Mouse (Mus musculus) urinary bladder, adult 18-20 months (tissue): ENCODE results near the gene Foxn3.

ENCODE experiments used
- DNase-seq, 2 experiments: peaks; one replicate each; pipeline ENCODE4 v3.0.0; 2022; ENCODE audit warnings: low spot score in 2 of 2, mixed read lengths in 2 of 2

Gene Foxn3

GRCm38 (mm10) chr12:99563219-99564059 is at the start of gene Foxn3:
TSS of gene Foxn3 (minus strand) at chr12:99563582.
- DNase-seq: peak; percentile 36 to 62

GRCm38 (mm10) chr12:99612181-99612871 is 48.9 kb upstream of the Foxn3 start:
- DNase-seq: no peak

- DNase-seq: no peak
Observed at GRCm38 (mm10) chr12:99610868-99611267, 47.5 kb upstream of the Foxn3 start.

GRCm38 (mm10) chr12:99610069-99610815 is 46.9 kb upstream of the Foxn3 start:
- no peak for DNase-seq

- no peak for DNase-seq
Observed at GRCm38 (mm10) chr12:99609643-99610042, 46.3 kb upstream of the Foxn3 start.

GRCm38 (mm10) chr12:99608279-99608955 is 45.0 kb upstream of the Foxn3 start:
- no peak for DNase-seq

- no peak for DNase-seq
Observed at GRCm38 (mm10) chr12:99603381-99603780, 40.0 kb upstream of the Foxn3 start.

- DNase-seq: no peak
Observed at GRCm38 (mm10) chr12:99601841-99602240, 38.5 kb upstream of the Foxn3 start.

GRCm38 (mm10) chr12:99601392-99601791 is 38.0 kb upstream of the Foxn3 start:
- DNase-seq: no peak

- no peak for DNase-seq
Observed at GRCm38 (mm10) chr12:99599606-99600005, 36.2 kb upstream of the Foxn3 start.

- no peak for DNase-seq
Observed at GRCm38 (mm10) chr12:99596397-99596796, 33.0 kb upstream of the Foxn3 start.

GRCm38 (mm10) chr12:99587338-99587737 is 24.0 kb upstream of the Foxn3 start:
- DNase-seq: no peak

- DNase-seq: no peak
Observed at GRCm38 (mm10) chr12:99579989-99580388, 16.6 kb upstream of the Foxn3 start.

- DNase-seq: no peak
Observed at GRCm38 (mm10) chr12:99576682-99577081, 13.3 kb upstream of the Foxn3 start.

GRCm38 (mm10) chr12:99574299-99574698 is 10.9 kb upstream of the Foxn3 start:
- no peak for DNase-seq

GRCm38 (mm10) chr12:99573036-99573435 is 9.7 kb upstream of the Foxn3 start:
- no peak for DNase-seq

- no peak for DNase-seq
Observed at GRCm38 (mm10) chr12:99571999-99572398, 8.6 kb upstream of the Foxn3 start.

- DNase-seq: peak in 1 of 2 experiments; percentile 15
Observed at GRCm38 (mm10) chr12:99570197-99570956, 7.0 kb upstream of the Foxn3 start.

- no peak for DNase-seq
Observed at GRCm38 (mm10) chr12:99565606-99566005, 2.2 kb upstream of the Foxn3 start.

- no peak for DNase-seq
Observed at GRCm38 (mm10) chr12:99564301-99564910, 1.0 kb upstream of the Foxn3 start.

GRCm38 (mm10) chr12:99562867-99563189 is 554 bp downstream of the Foxn3 start:
- peak in 1 of 2 experiments; percentile 10 for DNase-seq
